Mouse (Mus musculus) neural tube, embryonic 12.5 days (tissue): ENCODE measurements around the gene Nudcd3. TPM values are rescaled to one million over a fixed set of nuclear protein-coding genes. Genes with fewer than 3 reads are reported as not detected.
A peak's percentile ranks its signal among the peaks of the same experiment; 100 is the strongest.

Experiments
- ATAC-seq: fragments of 200-750 bp; cut with Nextera tagmentation; 2 replicates; pipeline ENCODE4 v1.8.0; 2017; ENCODE audit warnings: low read depth, mild to moderate bottlenecking, moderate TSS enrichment, moderate library complexity; ENCODE audit not compliant: low FRiP score
- H3K27ac ChIP-seq: fragments of 300-500 bp; sonication (generic); 2 replicates; pipeline ENCODE4 v1.5.1; 2016
- H3K27me3 ChIP-seq: fragments of 300-500 bp; sonication (generic); replicated peaks from 2 replicates; pipeline ENCODE4 v1.6.1; 2016; ENCODE audit warnings: mild to moderate bottlenecking
- H3K36me3 ChIP-seq: fragments of 300-500 bp; sonication (generic); 2 replicates; pipeline ENCODE4 v1.6.1; 2016; ENCODE audit warnings: mild to moderate bottlenecking
- H3K4me1 ChIP-seq: fragments of 300-500 bp; sonication (generic); 2 replicates; pipeline ENCODE4 v1.6.1; 2016
- H3K4me2 ChIP-seq: fragments of 300-500 bp; sonication (generic); replicated peaks from 2 replicates; pipeline ENCODE4 v1.6.1; 2016; ENCODE audit warnings: mild to moderate bottlenecking
- H3K4me3 ChIP-seq: fragments of 300-500 bp; sonication (generic); 2 replicates; pipeline ENCODE4 v1.5.1; 2016
- H3K9ac ChIP-seq: fragments of 300-500 bp; sonication (generic); 2 replicates; pipeline ENCODE4 v1.6.1; 2016; ENCODE audit warnings: mild to moderate bottlenecking
- H3K9me3 ChIP-seq: fragments of 300-500 bp; sonication (generic); 2 replicates; pipeline ENCODE4 v1.6.1; 2016; ENCODE audit warnings: mild to moderate bottlenecking
- WGBS: fragments of 180-500 bp; shearing (Covaris S2); methylation state at CpG from one replicate; pipeline ENCODE4 v1.1.7; 2016; 5-methylcytosine and 5-hydroxymethylcytosine counted together
- polyA plus RNA-seq: library from polyadenylated mRNA; unstranded; fragments of >200 nt; fragmentation: Nextera tagmentation; extraction: Ambion mirVana; gene quantifications from 2 replicates; pipeline ENCODE4 v1.2.1, GENCODE M21; 2016

Nudcd3 gene
- 56.4 and 58.8 TPM in 2 replicates for polyA plus RNA-seq

DNA sequence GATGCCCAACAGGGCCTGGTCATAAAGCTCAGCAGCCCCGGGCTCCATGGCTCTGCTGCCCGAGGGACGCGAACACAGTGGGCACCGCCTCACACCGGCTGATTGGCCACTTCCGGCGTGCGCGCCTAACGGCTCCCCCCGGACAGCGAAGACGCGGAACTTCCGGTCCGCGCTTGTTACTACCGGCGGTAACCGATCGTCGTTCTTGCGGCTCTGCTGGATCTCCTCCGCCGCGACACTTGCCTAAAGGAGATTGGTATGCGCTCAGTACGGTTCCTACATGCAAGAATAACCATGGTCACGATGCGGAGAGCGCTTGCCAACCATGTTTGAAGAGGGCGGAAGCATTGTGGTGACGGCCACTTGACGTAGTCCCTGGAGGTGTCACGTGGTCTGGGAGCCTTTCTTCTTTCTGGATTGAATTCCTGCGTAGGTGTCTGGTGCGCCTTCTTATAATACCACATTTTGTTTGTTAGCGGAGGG, at the start of gene Nudcd3:
Nudcd3 (minus strand) TSS at position 329 of the 483 bp plus-strand sequence.
- peak; percentile 97 for ATAC-seq
- Histone ChIP-seq H3K4me1 (peaks cover 13% of the 10 kb centered on the region), H3K4me3 (peak within 1 kb of the TSS; percentile 86), H3K36me3 (peaks cover 3% of the 10 kb centered on the region; the same call in 1 of the 2 replicates), H3K27me3 (no peaks in the 10 kb centered on the region), H3K27ac (peak within 1 kb of the TSS; percentile 84), H3K9ac (peak within 1 kb of the TSS; percentile 82), H3K9me3 (no peaks in the 10 kb centered on the region), H3K4me2 (peak within 1 kb of the TSS; percentile 91)
- WGBS: under 1% methylated on average over 39 of the region's 39 CpGs

DNA sequence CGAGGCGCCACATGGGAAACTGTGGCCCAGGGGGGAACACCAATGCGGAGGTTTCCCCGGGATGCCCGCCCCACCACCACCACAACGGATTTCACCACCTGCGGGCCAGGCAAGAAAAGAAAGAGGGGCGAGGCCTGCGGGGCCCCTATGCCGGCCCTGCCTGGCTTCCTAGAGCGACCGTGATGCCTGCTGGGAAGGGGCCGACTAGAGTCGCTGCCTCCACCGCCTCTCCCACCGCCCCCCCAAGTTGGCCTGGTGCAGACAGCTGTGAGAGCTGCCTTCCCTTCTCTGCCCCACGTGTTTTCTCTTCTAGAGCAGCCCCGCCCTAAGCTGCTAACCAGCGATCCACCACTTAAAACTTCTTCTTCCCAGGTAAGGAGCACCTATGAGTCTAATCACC, 44.5 kb upstream of the Nudcd3 start:
- Histone ChIP-seq H3K4me1 (no peaks in the 10 kb centered on the region), H3K36me3 (no peaks in the 10 kb centered on the region), H3K9ac (no peak overlapping the region), H3K4me2 (no peak overlapping the region), H3K27ac (no peak overlapping the region), H3K9me3 (no peaks in the 10 kb centered on the region), H3K27me3 (no peaks in the 10 kb centered on the region), H3K4me3 (no peak overlapping the region)
- ATAC-seq: no peak
- WGBS: 60% methylated on average over 19 of the region's 19 CpGs

DNA sequence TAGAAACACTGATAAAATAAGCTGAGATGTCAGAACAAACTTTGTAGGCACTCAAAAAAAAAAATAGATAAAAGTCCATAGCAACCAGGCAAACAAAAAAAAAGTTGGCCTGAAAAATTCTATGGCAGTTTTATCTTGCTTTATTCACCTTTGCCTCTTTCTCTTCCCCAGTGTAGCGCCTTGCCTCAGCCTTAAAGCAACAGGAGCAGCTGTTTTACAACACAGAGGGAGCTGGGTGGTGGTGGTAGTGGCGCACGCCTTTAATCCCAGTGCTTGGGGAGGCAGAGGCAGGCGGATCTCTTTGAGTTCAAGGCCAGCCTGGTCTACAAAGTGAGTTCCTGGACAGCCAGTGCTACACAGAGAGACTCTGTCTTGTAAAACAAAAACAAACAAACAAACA, 32.8 kb upstream of the Nudcd3 start:
- whole genome bisulfite sequencing: 84% methylated on average over 4 of the region's 4 CpGs
- Histone ChIP-seq H3K9me3 (peaks cover 8% of the 10 kb centered on the region; the same call in 1 of the 2 replicates), H3K4me3 (no peak overlapping the region), H3K36me3 (no peaks in the 10 kb centered on the region), H3K4me1 (no peaks in the 10 kb centered on the region), H3K9ac (no peak overlapping the region), H3K27ac (no peak overlapping the region), H3K4me2 (no peak overlapping the region), H3K27me3 (no peaks in the 10 kb centered on the region)
- ATAC-seq: no peak

DNA sequence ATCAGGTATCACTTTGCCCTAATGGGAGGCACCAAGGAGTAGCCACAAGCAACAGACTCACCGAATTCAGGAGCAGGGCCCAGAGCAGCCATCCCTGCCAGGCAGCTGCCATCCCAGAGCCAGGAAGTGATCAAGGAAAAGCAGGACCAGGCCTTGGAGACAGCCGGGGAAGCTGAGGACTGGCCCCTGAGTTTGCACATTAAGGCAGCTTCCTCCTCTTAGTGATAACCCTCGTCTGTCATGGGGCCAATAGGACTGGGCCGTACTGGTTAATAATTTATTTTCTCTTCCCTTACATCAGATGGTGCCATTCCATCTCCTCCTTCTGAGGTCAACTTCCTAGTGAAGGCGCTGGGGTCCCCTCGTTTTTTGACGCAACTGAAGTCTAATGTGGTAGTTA, 29.8 kb upstream of the Nudcd3 start, which contains the start of gene Npc1l1:
Npc1l1 (minus strand) TSS at position 132 of the 400 bp plus-strand sequence.
- Histone ChIP-seq H3K4me3 (no peak within 1 kb of the TSS), H3K4me2 (no peak within 1 kb of the TSS), H3K9me3 (no peaks in the 10 kb centered on the region), H3K4me1 (no peaks in the 10 kb centered on the region), H3K27ac (no peak within 1 kb of the TSS), H3K36me3 (no peaks in the 10 kb centered on the region), H3K9ac (no peak within 1 kb of the TSS), H3K27me3 (no peaks in the 10 kb centered on the region)
- ATAC-seq: no peak
- WGBS: 85% methylated on average over 7 of the region's 7 CpGs

DNA sequence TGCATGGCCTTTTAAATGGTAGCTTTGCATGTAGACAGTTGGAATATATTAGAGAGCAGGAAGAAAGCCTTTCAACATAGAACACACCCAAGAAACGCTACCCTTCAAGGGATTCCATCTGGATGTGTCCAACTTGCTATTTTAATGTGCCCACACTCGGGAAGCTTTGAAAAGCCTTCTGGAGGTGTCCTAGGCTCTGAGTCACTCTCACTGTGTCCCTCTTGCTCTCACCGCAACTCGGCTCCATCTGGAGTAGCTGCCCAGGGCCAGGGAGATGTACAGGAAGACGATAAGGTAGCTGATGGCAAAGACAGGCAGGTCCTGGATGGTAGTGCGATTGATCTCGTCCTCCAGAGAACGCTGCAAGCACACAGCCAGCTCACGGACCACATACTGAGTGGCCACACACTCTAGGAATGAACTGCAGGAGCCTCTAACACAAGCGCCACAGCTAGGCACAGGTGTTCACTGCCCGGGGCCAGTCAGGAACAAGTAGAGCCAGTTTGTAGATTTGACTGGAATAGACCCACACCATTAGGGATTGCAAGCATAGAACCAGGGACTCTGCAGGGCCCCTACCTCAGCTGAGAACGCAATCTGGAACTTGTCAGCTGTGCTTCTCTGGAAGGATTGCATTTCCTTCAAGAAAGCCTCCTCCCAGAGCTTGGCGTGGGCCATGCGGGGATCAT, 24.5 kb upstream of the Nudcd3 start:
- Histone ChIP-seq H3K4me2 (no peak overlapping the region), H3K27me3 (no peaks in the 10 kb centered on the region), H3K4me3 (no peak overlapping the region), H3K4me1 (no peaks in the 10 kb centered on the region), H3K36me3 (no peaks in the 10 kb centered on the region), H3K27ac (no peak overlapping the region), H3K9me3 (no peaks in the 10 kb centered on the region), H3K9ac (no peak overlapping the region)
- WGBS: 87% methylated on average over 14 of the region's 14 CpGs
- no peak for ATAC-seq

DNA sequence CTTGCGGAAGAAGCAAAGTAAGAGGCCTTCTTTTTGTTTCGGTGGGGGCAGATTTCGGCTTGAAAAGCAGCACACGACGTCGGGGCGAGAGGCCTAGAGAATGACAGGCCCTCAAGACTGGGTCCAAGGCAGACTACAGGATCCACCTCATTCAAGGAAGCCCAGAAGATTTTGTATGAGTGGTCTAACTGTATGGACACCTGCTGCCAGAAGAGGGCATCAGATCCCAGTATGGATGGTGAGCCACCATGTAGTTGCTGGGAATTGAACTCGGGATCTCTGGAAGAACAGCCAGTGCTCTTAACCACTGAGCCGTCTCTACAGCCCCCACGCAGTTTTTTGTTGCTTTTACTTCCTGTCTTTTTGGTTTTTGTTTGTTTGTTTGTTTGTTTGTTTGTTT, 22.0 kb upstream of the Nudcd3 start:
- H3K4me3 ChIP-seq: no peak overlapping the region
- H3K9ac ChIP-seq: no peak overlapping the region
- no peaks in the 10 kb centered on the region for H3K27me3 ChIP-seq
- H3K9me3 ChIP-seq: no peaks in the 10 kb centered on the region
- WGBS: 90% methylated on average over 10 of the region's 10 CpGs
- H3K27ac ChIP-seq: no peak overlapping the region
- H3K4me2 ChIP-seq: no peak overlapping the region
- no peaks in the 10 kb centered on the region for H3K36me3 ChIP-seq
- no peak for ATAC-seq
- H3K4me1 ChIP-seq: no peaks in the 10 kb centered on the region

DNA sequence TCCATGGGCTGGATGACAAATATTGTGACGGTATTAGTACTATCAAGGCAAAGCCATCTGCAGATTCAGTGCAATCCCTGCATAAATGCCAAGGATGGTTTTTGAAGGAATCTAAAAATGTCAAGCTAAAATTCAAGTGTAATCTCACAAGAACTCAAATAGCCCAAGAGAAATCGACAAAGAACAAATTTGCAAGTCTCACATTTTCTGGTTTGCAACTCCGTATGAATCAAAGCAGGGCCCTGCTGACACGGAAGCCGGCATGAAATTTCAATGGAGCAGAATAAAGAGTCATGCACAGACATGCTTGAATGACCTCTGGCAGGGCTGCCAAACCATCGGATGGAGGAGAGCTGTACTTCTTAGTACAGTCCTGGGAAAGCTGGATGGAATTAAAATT, 19.8 kb upstream of the Nudcd3 start:
- 84% methylated on average over 6 of the region's 6 CpGs for WGBS

DNA sequence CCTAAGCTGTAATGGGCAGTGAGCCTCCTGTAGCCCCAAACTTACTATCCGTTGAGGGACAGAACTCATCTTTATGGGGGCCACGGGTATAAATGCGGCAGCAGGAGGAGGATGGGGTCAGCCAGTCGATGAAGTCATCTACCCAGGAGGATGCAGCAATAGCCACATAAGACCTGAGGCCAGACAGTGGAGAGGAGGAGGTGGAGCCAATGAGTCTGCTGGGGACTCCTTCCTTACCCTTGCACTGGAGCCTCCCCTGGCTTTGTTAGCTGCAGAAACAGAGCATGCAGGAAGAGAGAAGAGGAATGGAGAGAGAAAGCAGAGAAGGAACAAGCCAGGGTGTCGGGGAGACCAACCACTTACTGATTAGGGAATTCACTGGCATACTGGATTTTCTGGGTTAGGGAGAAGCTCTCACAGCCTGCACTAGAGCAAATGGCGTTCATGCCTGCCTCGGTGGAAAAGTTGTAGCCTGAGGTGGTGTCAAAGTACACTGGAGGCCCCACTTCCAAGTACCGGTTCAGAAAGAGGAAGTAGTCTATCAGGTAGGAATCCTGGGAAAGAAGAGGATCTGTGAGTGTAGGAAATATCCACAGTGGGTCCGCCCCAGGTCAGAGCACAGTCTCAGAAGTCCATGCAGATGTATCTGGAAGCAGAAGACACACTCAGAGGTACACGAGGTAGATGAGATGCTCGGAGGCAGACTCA, 18.1 kb upstream of the Nudcd3 start:
- Histone ChIP-seq H3K4me3 (no peak overlapping the region), H3K4me2 (no peak overlapping the region), H3K4me1 (no peaks in the 10 kb centered on the region), H3K9me3 (no peaks in the 10 kb centered on the region), H3K9ac (no peak overlapping the region), H3K36me3 (no peaks in the 10 kb centered on the region), H3K27me3 (no peaks in the 10 kb centered on the region), H3K27ac (no peak overlapping the region)
- 82% methylated on average over 11 of the region's 11 CpGs for WGBS
- ATAC-seq: no peak

More for the DNA sequence above, 19.8 kb upstream of the Nudcd3 start:
- H3K27me3 ChIP-seq: no peaks in the 10 kb centered on the region
- no peaks in the 10 kb centered on the region for H3K36me3 ChIP-seq
- H3K4me2 ChIP-seq: no peak overlapping the region
- H3K9me3 ChIP-seq: no peaks in the 10 kb centered on the region
- H3K27ac ChIP-seq: no peak overlapping the region
- H3K4me1 ChIP-seq: no peaks in the 10 kb centered on the region
- ATAC-seq: no peak
- H3K4me3 ChIP-seq: no peak overlapping the region
- no peak overlapping the region for H3K9ac ChIP-seq

DNA sequence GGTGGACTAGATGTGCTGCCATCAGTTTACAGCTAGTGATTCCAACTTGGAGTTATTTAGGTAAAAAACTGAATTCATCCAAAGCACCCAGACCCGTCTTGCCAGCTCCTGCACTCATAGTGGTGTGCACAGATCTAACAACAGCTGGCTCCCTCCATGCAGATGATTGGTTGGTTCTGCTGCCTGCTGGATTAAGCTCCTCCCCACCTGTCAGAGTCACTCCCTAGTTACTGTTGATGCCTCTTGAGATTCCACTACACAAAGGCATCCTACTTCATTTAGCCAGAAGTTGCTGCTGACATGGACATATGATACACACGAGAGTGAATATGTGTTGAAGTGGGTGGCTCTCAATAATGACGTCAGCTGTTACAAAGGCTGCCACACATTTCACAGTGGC, 16.6 kb upstream of the Nudcd3 start:
- Histone ChIP-seq H3K9me3 (no peaks in the 10 kb centered on the region), H3K4me1 (no peaks in the 10 kb centered on the region), H3K27ac (no peak overlapping the region), H3K4me2 (no peak overlapping the region), H3K27me3 (no peaks in the 10 kb centered on the region), H3K4me3 (no peak overlapping the region), H3K36me3 (no peaks in the 10 kb centered on the region), H3K9ac (no peak overlapping the region)
- no peak for ATAC-seq
- 69% methylated on average over 3 of the region's 3 CpGs for WGBS

DNA sequence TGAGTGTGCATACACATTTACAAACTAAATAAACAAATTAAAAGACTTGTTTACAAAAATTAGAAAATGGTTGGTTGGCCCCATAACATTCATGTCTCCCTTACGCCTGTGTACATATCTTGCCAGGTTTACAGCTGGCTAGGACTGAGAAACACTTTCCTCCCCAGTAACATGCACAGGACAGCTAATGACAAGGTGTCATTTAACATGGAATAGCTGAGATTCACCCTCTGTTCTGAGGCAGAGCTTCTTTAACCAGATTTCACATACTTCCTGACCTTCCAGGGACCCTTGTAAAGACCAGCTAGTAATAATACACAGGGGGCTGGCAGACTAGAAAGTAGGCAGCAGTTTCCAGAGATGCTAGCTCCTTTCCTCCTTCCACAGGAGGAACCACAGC, 7.9 kb upstream of the Nudcd3 start:
- no peaks in the 10 kb centered on the region for H3K36me3 ChIP-seq
- H3K4me1 ChIP-seq: no peaks in the 10 kb centered on the region
- ATAC-seq: no peak
- H3K4me3 ChIP-seq: no peak overlapping the region
- no peak overlapping the region for H3K4me2 ChIP-seq
- no peak overlapping the region for H3K27ac ChIP-seq
- 96% methylated on average over 1 of the region's 1 CpGs for WGBS
- H3K9ac ChIP-seq: no peak overlapping the region
- H3K27me3 ChIP-seq: no peaks in the 10 kb centered on the region
- H3K9me3 ChIP-seq: peaks cover 13% of the 10 kb centered on the region

DNA sequence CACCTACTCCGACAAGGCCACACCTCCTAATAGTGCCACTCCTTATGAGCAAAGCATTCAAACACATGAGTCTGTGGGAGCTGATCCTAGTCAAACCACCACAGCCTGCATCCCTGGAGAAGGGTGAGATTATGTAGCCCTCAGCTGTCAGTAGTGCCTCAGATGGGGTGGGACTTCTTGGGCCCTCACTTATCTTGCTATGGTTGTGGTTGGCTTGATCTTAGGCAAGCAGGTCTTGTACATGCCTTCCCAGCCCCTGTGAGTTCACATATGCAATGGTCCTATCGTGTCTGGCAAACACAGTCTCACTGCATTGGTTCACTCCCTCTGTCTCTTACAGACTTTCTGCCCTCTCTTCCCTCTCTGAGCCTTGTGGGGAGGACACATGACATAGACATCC, 6.9 kb upstream of the Nudcd3 start:
- ATAC-seq: no peak
- Histone ChIP-seq H3K36me3 (no peaks in the 10 kb centered on the region), H3K27ac (no peak overlapping the region), H3K4me2 (no peak overlapping the region), H3K27me3 (no peaks in the 10 kb centered on the region), H3K9me3 (peaks cover 13% of the 10 kb centered on the region), H3K4me3 (no peak overlapping the region), H3K4me1 (no peaks in the 10 kb centered on the region), H3K9ac (no peak overlapping the region)
- 72% methylated on average over 2 of the region's 2 CpGs for WGBS

DNA sequence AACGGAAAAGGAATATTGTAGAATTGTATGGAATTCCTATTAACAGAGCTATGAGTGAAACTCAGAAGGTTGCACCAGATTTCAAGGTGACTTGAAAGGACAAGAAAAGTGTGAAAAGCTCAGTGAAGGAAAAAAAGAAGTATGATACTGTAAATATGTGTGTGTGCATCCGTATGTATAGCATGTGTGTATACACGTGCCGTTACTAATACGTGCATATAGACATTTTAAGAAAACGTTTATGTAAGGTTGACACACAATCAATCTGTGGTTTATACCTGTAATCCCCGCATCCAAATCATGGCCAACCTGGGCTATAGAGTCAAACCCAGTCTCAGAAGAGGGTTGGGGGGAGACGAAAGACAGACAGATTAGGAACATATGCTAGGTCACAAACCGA, 355 bp upstream of the Nudcd3 start:
- Histone ChIP-seq H3K27me3 (no peaks in the 10 kb centered on the region), H3K36me3 (peaks cover 3% of the 10 kb centered on the region; the same call in 1 of the 2 replicates), H3K4me3 (peak overlapping the region; percentile 86), H3K9me3 (peaks cover under 1% of the 10 kb centered on the region; the same call in 1 of the 2 replicates), H3K27ac (peak overlapping the region; percentile 84; the same call in 1 of the 2 replicates), H3K9ac (peak overlapping the region; percentile 82), H3K4me2 (peak overlapping the region; percentile 91), H3K4me1 (peaks cover 13% of the 10 kb centered on the region)
- 24% methylated on average over 9 of the region's 9 CpGs for WGBS
- peak; percentile 45; the same call in 1 of the 2 replicates for ATAC-seq
